Mouse (Mus musculus) kidney, embryonic 15.5 days (tissue): ENCODE measurements around the gene Immp2l. TPM values are rescaled to one million over a fixed set of nuclear protein-coding genes. Genes with fewer than 3 reads are reported as not detected.

Source experiments
- ATAC-seq: fragments of 200-750 bp; cut with Nextera tagmentation; replicated peaks from 2 replicates; pipeline ENCODE4 v1.8.0; 2017; ENCODE audit warnings: moderate TSS enrichment; ENCODE audit not compliant: low FRiP score
- H3K27ac ChIP-seq: fragments of 300-500 bp; sonication (generic); 2 replicates; pipeline ENCODE4 v1.5.1; 2015; ENCODE audit warnings: mild to moderate bottlenecking, inconsistent platforms
- H3K27me3 ChIP-seq: fragments of 300-500 bp; sonication (generic); 2 replicates; pipeline ENCODE4 v1.6.1; 2015; ENCODE audit warnings: inconsistent platforms
- H3K36me3 ChIP-seq: fragments of 300-500 bp; sonication (generic); 2 replicates; pipeline ENCODE4 v1.6.1; 2015; ENCODE audit warnings: inconsistent platforms
- H3K4me1 ChIP-seq: fragments of 300-500 bp; sonication (generic); 2 replicates; pipeline ENCODE4 v1.6.1; 2015; ENCODE audit warnings: inconsistent platforms
- H3K4me2 ChIP-seq: fragments of 300-500 bp; sonication (generic); 2 replicates; pipeline ENCODE4 v1.6.1; 2015; ENCODE audit warnings: moderate library complexity, mild to moderate bottlenecking, inconsistent platforms
- H3K4me3 ChIP-seq: fragments of 300-500 bp; sonication (generic); replicated peaks from 2 replicates; pipeline ENCODE4 v1.5.1; 2015; ENCODE audit warnings: mild to moderate bottlenecking, inconsistent platforms
- H3K9ac ChIP-seq: fragments of 300-500 bp; sonication (generic); 2 replicates; pipeline ENCODE4 v1.6.1; 2015; ENCODE audit warnings: mild to moderate bottlenecking, inconsistent platforms
- H3K9me3 ChIP-seq: fragments of 300-500 bp; sonication (generic); replicated peaks from 2 replicates; pipeline ENCODE4 v1.6.1; 2016; ENCODE audit warnings: inconsistent platforms
- WGBS: fragments of 180-500 bp; shearing (Covaris S2); methylation state at CpG from one replicate; pipeline ENCODE4 v1.1.7; 2015; ENCODE audit warnings: mixed read lengths; 5-methylcytosine and 5-hydroxymethylcytosine counted together
- polyA plus RNA-seq: library from polyadenylated mRNA; unstranded; fragments of >200 nt; fragmentation: Nextera tagmentation; extraction: Ambion mirVana; gene quantifications from 2 replicates; pipeline ENCODE4 v1.2.1, GENCODE M21; 2015

The Immp2l gene
- polyA plus RNA-seq, 1 experiment from 2014 or later: 8.6 TPM

- ATAC-seq: no peak
- Histone ChIP-seq H3K4me2 (no peak overlapping the region), H3K9me3 (no peaks in the 10 kb centered on the region), H3K27me3 (no peaks in the 10 kb centered on the region), H3K4me1 (no peaks in the 10 kb centered on the region), H3K4me3 (no peak overlapping the region), H3K9ac (no peak overlapping the region), H3K36me3 (no peaks in the 10 kb centered on the region), H3K27ac (no peak overlapping the region)
Measured at GRCm38 (mm10) chr12:41416635-41417034, 392.7 kb downstream of the Immp2l start.

- H3K36me3 ChIP-seq: no peaks in the 10 kb centered on the region
- no peak overlapping the region for H3K4me3 ChIP-seq
- no peaks in the 10 kb centered on the region for H3K27me3 ChIP-seq
- no peak overlapping the region for H3K9ac ChIP-seq
- no peak overlapping the region for H3K27ac ChIP-seq
- 63% methylated on average over 3 of the region's 3 CpGs for WGBS
- no peaks in the 10 kb centered on the region for H3K4me1 ChIP-seq
- no peaks in the 10 kb centered on the region for H3K9me3 ChIP-seq
- ATAC-seq: no peak
- H3K4me2 ChIP-seq: no peak overlapping the region
Measured at GRCm38 (mm10) chr12:41417099-41417498, 393.2 kb downstream of the Immp2l start.

GRCm38 (mm10) chr12:41417961-41418360 is 394.1 kb downstream of the Immp2l start:
- H3K27me3 ChIP-seq: no peaks in the 10 kb centered on the region
- H3K36me3 ChIP-seq: no peaks in the 10 kb centered on the region
- H3K4me1 ChIP-seq: no peaks in the 10 kb centered on the region
- no peak for ATAC-seq
- no peak overlapping the region for H3K4me3 ChIP-seq
- H3K9ac ChIP-seq: no peak overlapping the region
- 92% methylated on average over 4 of the region's 4 CpGs for WGBS
- no peak overlapping the region for H3K27ac ChIP-seq
- H3K9me3 ChIP-seq: no peaks in the 10 kb centered on the region
- H3K4me2 ChIP-seq: no peak overlapping the region

- 52% methylated on average over 9 of the region's 9 CpGs for WGBS
- Histone ChIP-seq H3K27me3 (no peaks in the 10 kb centered on the region), H3K4me1 (no peaks in the 10 kb centered on the region), H3K36me3 (no peaks in the 10 kb centered on the region), H3K4me2 (no peak overlapping the region), H3K9ac (no peak overlapping the region), H3K9me3 (no peaks in the 10 kb centered on the region), H3K27ac (no peak overlapping the region), H3K4me3 (no peak overlapping the region)
- ATAC-seq: no peak
Measured at GRCm38 (mm10) chr12:41425101-41425679, 401.3 kb downstream of the Immp2l start.

GRCm38 (mm10) chr12:41427464-41427863 is 403.6 kb downstream of the Immp2l start:
- no peak overlapping the region for H3K4me3 ChIP-seq
- no peak overlapping the region for H3K27ac ChIP-seq
- H3K4me2 ChIP-seq: no peak overlapping the region
- H3K9ac ChIP-seq: no peak overlapping the region
- no peak for ATAC-seq
- H3K9me3 ChIP-seq: no peaks in the 10 kb centered on the region
- no peaks in the 10 kb centered on the region for H3K4me1 ChIP-seq
- 75% methylated on average over 5 of the region's 5 CpGs for WGBS
- H3K27me3 ChIP-seq: no peaks in the 10 kb centered on the region
- no peaks in the 10 kb centered on the region for H3K36me3 ChIP-seq

- no peaks in the 10 kb centered on the region for H3K4me1 ChIP-seq
- H3K9ac ChIP-seq: no peak overlapping the region
- no peak overlapping the region for H3K4me2 ChIP-seq
- no peak for ATAC-seq
- H3K27ac ChIP-seq: no peak overlapping the region
- H3K27me3 ChIP-seq: no peaks in the 10 kb centered on the region
- no peaks in the 10 kb centered on the region for H3K36me3 ChIP-seq
- no peak overlapping the region for H3K4me3 ChIP-seq
- H3K9me3 ChIP-seq: no peaks in the 10 kb centered on the region
Measured at GRCm38 (mm10) chr12:41428806-41429205, 404.9 kb downstream of the Immp2l start.

- Histone ChIP-seq H3K9me3 (no peaks in the 10 kb centered on the region), H3K4me2 (no peak overlapping the region), H3K4me3 (no peak overlapping the region), H3K27ac (no peak overlapping the region), H3K4me1 (no peaks in the 10 kb centered on the region), H3K9ac (no peak overlapping the region), H3K36me3 (no peaks in the 10 kb centered on the region), H3K27me3 (no peaks in the 10 kb centered on the region)
- WGBS: 82% methylated on average over 5 of the region's 5 CpGs
- ATAC-seq: no peak
Measured at GRCm38 (mm10) chr12:41436206-41436985, 412.5 kb downstream of the Immp2l start.

- Histone ChIP-seq H3K9me3 (no peaks in the 10 kb centered on the region), H3K27ac (no peak overlapping the region), H3K4me2 (no peak overlapping the region), H3K27me3 (no peaks in the 10 kb centered on the region), H3K36me3 (no peaks in the 10 kb centered on the region), H3K4me1 (no peaks in the 10 kb centered on the region; the same call in 1 of the 2 replicates), H3K4me3 (no peak overlapping the region), H3K9ac (no peak overlapping the region)
- 18% methylated on average over 4 of the region's 4 CpGs for WGBS
- peak; percentile 89 for ATAC-seq
Measured at GRCm38 (mm10) chr12:41438446-41438845, 414.6 kb downstream of the Immp2l start.

GRCm38 (mm10) chr12:41468374-41468991 is 444.6 kb downstream of the Immp2l start:
- Histone ChIP-seq H3K4me2 (no peak overlapping the region), H3K4me1 (no peaks in the 10 kb centered on the region), H3K9ac (no peak overlapping the region), H3K27ac (no peak overlapping the region), H3K4me3 (no peak overlapping the region), H3K9me3 (no peaks in the 10 kb centered on the region), H3K36me3 (no peaks in the 10 kb centered on the region), H3K27me3 (no peaks in the 10 kb centered on the region)
- no peak for ATAC-seq
- 90% methylated on average over 3 of the region's 3 CpGs for WGBS

GRCm38 (mm10) chr12:41469096-41469801 is 445.4 kb downstream of the Immp2l start:
- H3K36me3 ChIP-seq: no peaks in the 10 kb centered on the region
- H3K9ac ChIP-seq: no peak overlapping the region
- H3K4me1 ChIP-seq: no peaks in the 10 kb centered on the region
- no peaks in the 10 kb centered on the region for H3K9me3 ChIP-seq
- 67% methylated on average over 6 of the region's 6 CpGs for WGBS
- no peak for ATAC-seq
- H3K4me2 ChIP-seq: no peak overlapping the region
- H3K27ac ChIP-seq: no peak overlapping the region
- H3K27me3 ChIP-seq: no peaks in the 10 kb centered on the region
- no peak overlapping the region for H3K4me3 ChIP-seq

- H3K27ac ChIP-seq: no peak overlapping the region
- 47% methylated on average over 2 of the region's 2 CpGs for WGBS
Measured at GRCm38 (mm10) chr12:41481486-41481885, 457.6 kb downstream of the Immp2l start.

GRCm38 (mm10) chr12:41483091-41483592 is 459.3 kb downstream of the Immp2l start:
- peak overlapping the region; percentile 58 for H3K4me2 ChIP-seq
- peak overlapping the region; percentile 40 for H3K4me3 ChIP-seq
- peaks cover 18% of the 10 kb centered on the region for H3K27me3 ChIP-seq
- peaks cover 23% of the 10 kb centered on the region for H3K4me1 ChIP-seq
- WGBS: 75% methylated on average over 5 of the region's 5 CpGs
- H3K9me3 ChIP-seq: no peaks in the 10 kb centered on the region
- no peak for ATAC-seq
- no peak overlapping the region for H3K27ac ChIP-seq
- H3K36me3 ChIP-seq: no peaks in the 10 kb centered on the region
- H3K9ac ChIP-seq: no peak overlapping the region

More at GRCm38 (mm10) chr12:41481486-41481885, 457.6 kb downstream of the Immp2l start:
- H3K4me1 ChIP-seq: peaks cover 23% of the 10 kb centered on the region
- no peak overlapping the region for H3K4me3 ChIP-seq
- no peak overlapping the region for H3K4me2 ChIP-seq
- no peaks in the 10 kb centered on the region for H3K36me3 ChIP-seq
- no peaks in the 10 kb centered on the region for H3K9me3 ChIP-seq
- H3K9ac ChIP-seq: no peak overlapping the region
- ATAC-seq: no peak
- H3K27me3 ChIP-seq: peaks cover 18% of the 10 kb centered on the region
